Mouse (Mus musculus) CH12.LX (cell line): ENCODE measurements around the gene Reln. TPM values are rescaled to one million over a fixed set of nuclear protein-coding genes. Genes with fewer than 3 reads are reported as not detected.

Experiments used
- DNase-seq: peaks from one replicate; pipeline ENCODE4 v3.0.0-alpha.2; 2013; ENCODE audit errors: extremely low read depth
- H3K27ac ChIP-seq: 2 replicates; pipeline ENCODE4 v1.5.1; 2012; ENCODE audit warnings: low read depth, mild to moderate bottlenecking, control low read depth, moderate library complexity; ENCODE audit not compliant: insufficient read depth
- H3K27me3 ChIP-seq: replicated peaks from 2 replicates; pipeline ENCODE3; 2012; ENCODE audit warnings: inconsistent platforms
- H3K36me3 ChIP-seq, 2 experiments: replicated peaks in 1 of 2; 2 replicates each; pipeline versions ENCODE3 to v1.6.1; 2012; ENCODE audit warnings: inconsistent platforms in 1 of 2, low read length in 1 of 2, mild to moderate bottlenecking in 1 of 2, mixed read lengths in 1 of 2, moderate library complexity in 1 of 2; ENCODE audit not compliant: control insufficient read depth in 1 of 2, insufficient read depth in 1 of 2
- H3K4me1 ChIP-seq, 2 experiments: 2 replicates each; pipeline ENCODE4 v1.6.1; 2012; ENCODE audit warnings: inconsistent platforms in 1 of 2, moderate library complexity in 1 of 2; ENCODE audit not compliant: insufficient read depth in 2 of 2, control insufficient read depth in 1 of 2
- H3K4me2 ChIP-seq: 2 replicates; pipeline ENCODE4 v1.6.1; 2012; ENCODE audit warnings: low read depth, mild to moderate bottlenecking, control low read depth; ENCODE audit not compliant: poor library complexity, insufficient read depth, severe bottlenecking
- H3K4me3 ChIP-seq, 3 experiments: fragments of 150-350 bp in 1 of 3; sonication (generic) in 1 of 3; replicated peaks in 1 of 3; 2 replicates each; pipeline versions ENCODE3 to v1.5.1; 2011 to 2012; ENCODE audit warnings: low read depth in 2 of 3, low read length in 2 of 3, mild to moderate bottlenecking in 2 of 3, moderate library complexity in 2 of 3, control low read depth in 1 of 3, improper control_type of control experiment in 1 of 3, inconsistent platforms in 1 of 3, mixed read lengths in 1 of 3; ENCODE audit not compliant: poor library complexity in 1 of 3
- H3K79me2 ChIP-seq: replicated peaks from 2 replicates; pipeline ENCODE4 v1.6.1; 2012; ENCODE audit warnings: mild to moderate bottlenecking, moderate library complexity; ENCODE audit not compliant: control insufficient read depth, poor library complexity, insufficient read depth, severe bottlenecking; ENCODE audit errors: extremely low read depth
- H3K9ac ChIP-seq: 2 replicates; pipeline ENCODE4 v1.6.1; 2012; ENCODE audit warnings: low read depth, mild to moderate bottlenecking, control low read depth, moderate library complexity; ENCODE audit not compliant: insufficient read depth
- H3K9me3 ChIP-seq: replicated peaks from 2 replicates; pipeline ENCODE3; 2012; ENCODE audit warnings: low read length, inconsistent platforms, mixed read lengths
- BHLHE40 ChIP-seq: IDR thresholded peaks from 2 replicates; pipeline ENCODE4 v1.6.1; 2011; ENCODE audit warnings: mild to moderate bottlenecking, low read depth, low read length, improper control_type of control experiment
- E2F4 ChIP-seq: IDR thresholded peaks from 2 replicates; pipeline ENCODE4 v1.6.1; 2011; ENCODE audit warnings: low read depth, low read length, improper control_type of control experiment; ENCODE audit not compliant: insufficient replicate concordance
- ELF1 ChIP-seq: IDR thresholded peaks from 2 replicates; pipeline ENCODE4 v1.6.1; 2014; ENCODE audit warnings: low read depth, mild to moderate bottlenecking, inconsistent platforms, low read length, improper control_type of control experiment
- ETS1 ChIP-seq: conservative IDR thresholded peaks from 2 replicates; pipeline ENCODE4 v1.6.1; 2012; ENCODE audit warnings: low read depth, mild to moderate bottlenecking, inconsistent platforms, low read length, improper control_type of control experiment, moderate library complexity
- GABPA ChIP-seq: IDR thresholded peaks from 2 replicates; pipeline ENCODE4 v1.6.1; 2012; ENCODE audit warnings: low read depth, low read length, improper control_type of control experiment, inconsistent platforms; ENCODE audit not compliant: insufficient replicate concordance
- MAFK ChIP-seq: IDR thresholded peaks from 2 replicates; pipeline ENCODE4 v1.6.1; 2011; ENCODE audit warnings: low read length, improper control_type of control experiment; ENCODE audit not compliant: insufficient replicate concordance
- MEF2A ChIP-seq: IDR thresholded peaks from 2 replicates; pipeline ENCODE4 v1.6.1; 2014; ENCODE audit warnings: low read depth, mild to moderate bottlenecking, inconsistent platforms, low read length, improper control_type of control experiment, borderline replicate concordance
- POLR2AphosphoS2 ChIP-seq: IDR thresholded peaks from 2 replicates; pipeline ENCODE4 v1.6.1; 2011; ENCODE audit warnings: low read depth, low read length, improper control_type of control experiment
- ZC3H11A ChIP-seq: IDR thresholded peaks from 2 replicates; pipeline ENCODE4 v1.6.1; 2012; ENCODE audit warnings: low read depth, mild to moderate bottlenecking, inconsistent platforms, low read length, improper control_type of control experiment
- ZKSCAN1 ChIP-seq: IDR thresholded peaks from 2 replicates; pipeline ENCODE4 v1.6.1; 2012; ENCODE audit warnings: low read depth, inconsistent platforms, low read length, improper control_type of control experiment, borderline replicate concordance
- ZMIZ1 ChIP-seq: IDR thresholded peaks from 2 replicates; pipeline ENCODE4 v1.6.1; 2012; ENCODE audit warnings: low read depth, mild to moderate bottlenecking, inconsistent platforms, low read length, improper control_type of control experiment
- ZNF384 ChIP-seq: IDR thresholded peaks from 2 replicates; pipeline ENCODE4 v1.6.1; 2012; ENCODE audit warnings: low read depth, low read length, improper control_type of control experiment, inconsistent platforms
- dilution Hi-C: fragments of 300-500 bp; cut with MboI; formaldehyde crosslinking; loops from 2 replicates; pipeline ENCODE4 v1.14.3; 2020; ENCODE audit warnings: low sequenced_read_pairs; ENCODE audit not compliant: extremely low pct_unique_long_range_greater_than_20kb, extremely low pct_ligation_motif_present
- in situ Hi-C: fragments of 300-500 bp; cut with MboI; formaldehyde crosslinking; loops from 3 replicates; pipeline ENCODE4 v1.14.3; 2019; ENCODE audit warnings: low sequenced_read_pairs, low pct_ligation_motif_present, low pct_unique_long_range_greater_than_20kb, mixed read lengths
- polyA plus RNA-seq: library from polyadenylated mRNA; unstranded; fragments of >175 nt; gene quantifications from 2 replicates; pipeline ENCODE4 v1.2.1, GENCODE M21; 2012; ENCODE audit warnings: low read depth; ENCODE audit not compliant: insufficient read length
- total RNA-seq, 2 experiments: library from RNA; depleted of rRNA; stranded (reverse); fragments of 300-350 nt in 1 of 2; fragments of >200 nt in 1 of 2; gene quantifications; 2 replicates each; pipeline ENCODE4 v1.2.3; 2012 to 2014

The Reln gene
- total and polyA plus RNA-seq, 3 experiments = 0.03 to 0.04 TPM; not detected in 1

DNA sequence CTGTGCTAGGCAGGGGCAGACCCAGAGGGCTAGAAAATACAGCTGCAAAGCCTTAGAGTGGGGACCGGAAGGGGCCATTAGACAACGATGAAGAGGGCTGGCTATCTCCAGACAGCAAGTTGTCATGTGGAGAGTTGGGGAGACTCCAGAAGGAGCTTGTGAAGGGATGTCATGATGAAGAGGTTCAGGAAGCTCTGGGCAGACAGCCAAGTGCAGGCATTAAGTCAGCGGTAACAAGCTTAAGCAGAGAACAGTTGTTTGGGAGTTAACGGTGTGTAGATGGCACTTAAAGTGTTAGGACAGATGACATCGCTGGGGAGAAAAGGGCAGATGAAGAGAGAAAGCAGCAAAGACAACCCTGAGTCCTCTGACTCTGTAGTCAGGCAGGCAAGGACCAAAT lies 13.7 kb downstream of the Reln start:
- dilution Hi-C loops (no loop called here), in situ Hi-C loops (no loop called here)
- H3K27me3 ChIP-seq = no peaks in the 10 kb centered on the region
- no peak overlapping the region for H3K27ac ChIP-seq
- H3K4me2 ChIP-seq = no peak overlapping the region
- H3K9ac ChIP-seq = no peak overlapping the region
- no peaks in the 10 kb centered on the region for H3K36me3 ChIP-seq
- 0 out of 4 replicates have a peak, but pooled peaks cover 0 to 2% of the 10 kb centered on the region in 2 experiments for H3K4me1 ChIP-seq
- peaks cover 3% of the 10 kb centered on the region for H3K9me3 ChIP-seq
- no peaks in the 10 kb centered on the region for H3K79me2 ChIP-seq
- DNase-seq = no peak
- no peak for TF ChIP-seq MEF2A
- no peak for TF ChIP-seq ZMIZ1
- TF ChIP-seq ZKSCAN1 = no peak
- no peak overlapping the region for H3K4me3 ChIP-seq

- Histone ChIP-seq H3K4me3 (no peak overlapping the region), H3K9me3 (peaks cover 3% of the 10 kb centered on the region), H3K27me3 (no peaks in the 10 kb centered on the region), H3K4me2 (no peak overlapping the region), H3K36me3 (no peaks in the 10 kb centered on the region), H3K4me1 (0 out of 4 replicates have a peak, but pooled peaks cover 0 to 2% of the 10 kb centered on the region in 2 experiments), H3K27ac (no peak overlapping the region), H3K79me2 (no peaks in the 10 kb centered on the region), H3K9ac (no peak overlapping the region)
- dilution Hi-C loops (no loop called here), in situ Hi-C loops (no loop called here)
- DNase-seq = no peak
- no peak for TF ChIP-seq MAFK
- no peak for TF ChIP-seq E2F4
- no peak for TF ChIP-seq ELF1
- TF ChIP-seq ZNF384 = no peak
- TF ChIP-seq MEF2A = no peak
- TF ChIP-seq POLR2AphosphoS2 = no peak
- TF ChIP-seq BHLHE40 = no peak
- no peak for TF ChIP-seq GABPA
- TF ChIP-seq ETS1 = no peak
- TF ChIP-seq ZC3H11A = no peak
Observed at GRCm38 (mm10) chr5:22328431-22329359, 15.8 kb downstream of the Reln start.
